In the genomic region with DNA sequence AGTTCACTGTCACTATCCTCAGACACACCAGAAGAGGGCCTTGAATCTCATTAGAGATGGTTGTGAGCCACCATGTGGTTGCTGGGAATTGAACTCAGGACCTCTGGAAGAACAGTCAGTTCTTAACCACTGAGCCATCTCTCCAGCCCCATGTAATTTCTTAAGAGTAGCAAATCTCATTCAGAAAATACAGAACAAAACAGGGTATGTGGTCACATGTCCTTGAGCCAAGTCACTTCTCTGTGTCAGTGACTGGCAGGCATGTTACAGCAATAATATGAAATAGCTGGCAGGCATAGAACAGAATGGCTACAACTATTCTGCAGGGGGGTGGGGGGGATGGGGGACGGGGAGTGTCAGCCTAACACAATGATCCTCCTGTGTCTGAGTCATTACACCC, we compare ENCODE assay signal across 8 mouse cellular contexts. TPM values are rescaled to one million over a fixed set of nuclear protein-coding genes. Genes with fewer than 3 reads are reported as not detected.
DNase-seq lines count a peak whose midpoint lies in the region; ATAC-seq lines count a peak whose summit lies in the region.

No protein-coding gene starts in this region.

- ATAC-seq in kidney, embryonic 15.5 days (replicated peaks; ENCODE audit: low FRiP score): no peak
- ATAC-seq in embryonic facial prominence, embryonic 15.5 days (ENCODE audit: insufficient number of reproducible peaks, low FRiP score, low TSS enrichment, low read depth): no peak
- ATAC-seq in hindbrain, embryonic 15.5 days (ENCODE audit: low FRiP score, low read depth): no peak
- ATAC-seq in midbrain, embryonic 15.5 days (replicated peaks): no peak
- ATAC-seq in monocyte, adult 5-6 weeks (replicated peaks; ENCODE audit: insufficient number of reproducible peaks, low FRiP score, low TSS enrichment, poor library complexity, severe bottlenecking): no peak

- intact Hi-C loops in left cerebral cortex, postnatal 25 days (cut with DNase I): no loop called here

- no peak for DNase-seq in kidney, postnatal 4 days
- DNase-seq in left cerebral cortex, postnatal 25 days (ENCODE audit: low spot score in 2 of 2): no peak
- no peak for DNase-seq in thymus, postnatal 4 days

- H3K4me3 ChIP-seq in kidney, embryonic 15.5 days (replicated peaks): peak overlapping the region; percentile 57; the same call in 1 of the 2 replicates
- peak overlapping the region; percentile 58 for H3K4me3 ChIP-seq in embryonic facial prominence, embryonic 15.5 days (replicated peaks)
- H3K4me3 ChIP-seq in hindbrain, embryonic 15.5 days: no peak overlapping the region
- H3K4me3 ChIP-seq in midbrain, embryonic 15.5 days: no peak overlapping the region

- H3K27me3 ChIP-seq in kidney, embryonic 15.5 days: no peaks in the 10 kb centered on the region
- no peaks in the 10 kb centered on the region for H3K27me3 ChIP-seq in embryonic facial prominence, embryonic 15.5 days
- no peaks in the 10 kb centered on the region for H3K27me3 ChIP-seq in hindbrain, embryonic 15.5 days
- H3K27me3 ChIP-seq in midbrain, embryonic 15.5 days (replicated peaks): no peaks in the 10 kb centered on the region

- 55% methylated on average over 1 of the region's 1 CpGs for WGBS in kidney, embryonic 15.5 days
- WGBS in embryonic facial prominence, embryonic 15.5 days: 37% methylated on average over 1 of the region's 1 CpGs
- 26% methylated on average over 1 of the region's 1 CpGs for WGBS in hindbrain, embryonic 15.5 days
- WGBS in midbrain, embryonic 15.5 days: 43% methylated on average over 1 of the region's 1 CpGs

- H3K27ac ChIP-seq in kidney, embryonic 15.5 days: no peak overlapping the region
- no peak overlapping the region for H3K27ac ChIP-seq in embryonic facial prominence, embryonic 15.5 days (replicated peaks)
- no peak overlapping the region for H3K27ac ChIP-seq in hindbrain, embryonic 15.5 days (replicated peaks)
- no peak overlapping the region for H3K27ac ChIP-seq in midbrain, embryonic 15.5 days

- H3K36me3 ChIP-seq in kidney, embryonic 15.5 days: no peaks in the 10 kb centered on the region
- no peaks in the 10 kb centered on the region for H3K36me3 ChIP-seq in embryonic facial prominence, embryonic 15.5 days
- no peaks in the 10 kb centered on the region for H3K36me3 ChIP-seq in hindbrain, embryonic 15.5 days
- no peaks in the 10 kb centered on the region for H3K36me3 ChIP-seq in midbrain, embryonic 15.5 days (replicated peaks)

- peak overlapping the region; percentile 92 for H3K4me2 ChIP-seq in kidney, embryonic 15.5 days
- H3K4me2 ChIP-seq in embryonic facial prominence, embryonic 15.5 days (replicated peaks): peak overlapping the region; percentile 71
- peak overlapping the region; percentile 60 for H3K4me2 ChIP-seq in hindbrain, embryonic 15.5 days
- H3K4me2 ChIP-seq in midbrain, embryonic 15.5 days: peak overlapping the region; percentile 74

- H3K4me1 ChIP-seq in kidney, embryonic 15.5 days: peaks cover 7% of the 10 kb centered on the region; the same call in 1 of the 2 replicates
- no peaks in the 10 kb centered on the region for H3K4me1 ChIP-seq in embryonic facial prominence, embryonic 15.5 days
- H3K4me1 ChIP-seq in hindbrain, embryonic 15.5 days (replicated peaks): peaks cover 5% of the 10 kb centered on the region
- peaks cover 7% of the 10 kb centered on the region for H3K4me1 ChIP-seq in midbrain, embryonic 15.5 days

- H3K9me3 ChIP-seq in kidney, embryonic 15.5 days (replicated peaks): no peaks in the 10 kb centered on the region
- 0 out of 2 replicates have a peak, but pooled peaks cover 3% of the 10 kb centered on the region for H3K9me3 ChIP-seq in embryonic facial prominence, embryonic 15.5 days (replicated peaks)
- H3K9me3 ChIP-seq in hindbrain, embryonic 15.5 days: no peaks in the 10 kb centered on the region
- no peaks in the 10 kb centered on the region for H3K9me3 ChIP-seq in midbrain, embryonic 15.5 days

- H3K9ac ChIP-seq in kidney, embryonic 15.5 days: no peak overlapping the region
- H3K9ac ChIP-seq in embryonic facial prominence, embryonic 15.5 days: no peak overlapping the region
- 0 out of 2 replicates have a peak overlapping the region, but pooled peaks have one; percentile 48 for H3K9ac ChIP-seq in hindbrain, embryonic 15.5 days
- no peak overlapping the region for H3K9ac ChIP-seq in midbrain, embryonic 15.5 days

RNA-seq across cellular contexts. Expression of gene Acot6, which starts 0.4 kb away (rescaled TPM):
- polyA plus RNA-seq in kidney, embryonic 15.5 days (2015; fragmentation: Nextera tagmentation; extraction: Ambion mirVana): 1.5 and 1.8 TPM in 2 replicates
- 2.1 and 2.4 TPM in 2 replicates for polyA plus RNA-seq in embryonic facial prominence, embryonic 15.5 days (2015; fragmentation: Nextera tagmentation; extraction: Ambion mirVana)
- polyA plus RNA-seq in hindbrain, embryonic 15.5 days (2015; fragmentation: Nextera tagmentation; extraction: Ambion mirVana): 0.84 and 1.7 TPM in 2 replicates
- polyA plus RNA-seq in midbrain, embryonic 15.5 days (2015; fragmentation: Nextera tagmentation; extraction: Ambion mirVana): 1.1 and 1.3 TPM in 2 replicates
- total RNA-seq in left cerebral cortex, postnatal 25 days (2021): 1 to 10 TPM; 3.7 to 3.9 TPM
- 0.10 TPM in 1 of 3 replicates, not detected in the others for total RNA-seq in monocyte, adult 5-6 weeks (2017)

RNA-seq across cellular contexts. Expression of gene Dnal1, which starts 14.1 kb away (rescaled TPM):
- polyA plus RNA-seq in kidney, embryonic 15.5 days (2015; fragmentation: Nextera tagmentation; extraction: Ambion mirVana): 5.3 and 6.5 TPM in 2 replicates
- 6.0 and 6.3 TPM in 2 replicates for polyA plus RNA-seq in embryonic facial prominence, embryonic 15.5 days (2015; fragmentation: Nextera tagmentation; extraction: Ambion mirVana)
- polyA plus RNA-seq in hindbrain, embryonic 15.5 days (2015; fragmentation: Nextera tagmentation; extraction: Ambion mirVana): 7.2 and 7.8 TPM in 2 replicates
- 8.2 and 10.8 TPM in 2 replicates for polyA plus RNA-seq in midbrain, embryonic 15.5 days (2015; fragmentation: Nextera tagmentation; extraction: Ambion mirVana)
- total RNA-seq in left cerebral cortex, postnatal 25 days (2021): 100 to 1,000 TPM; 104 to 108 TPM
- 0.19 to 0.32 TPM in 2 of 3 replicates, not detected in the other for total RNA-seq in monocyte, adult 5-6 weeks (2017)

RNA-seq across cellular contexts. Expression of gene Acot5, which starts 30.9 kb away (rescaled TPM):
- polyA plus RNA-seq in kidney, embryonic 15.5 days (2015; fragmentation: Nextera tagmentation; extraction: Ambion mirVana): not detected in 2 replicates
- 0.16 TPM in 2 replicates for polyA plus RNA-seq in embryonic facial prominence, embryonic 15.5 days (2015; fragmentation: Nextera tagmentation; extraction: Ambion mirVana)
- polyA plus RNA-seq in hindbrain, embryonic 15.5 days (2015; fragmentation: Nextera tagmentation; extraction: Ambion mirVana): 0.44 and 0.46 TPM in 2 replicates
- polyA plus RNA-seq in midbrain, embryonic 15.5 days (2015; fragmentation: Nextera tagmentation; extraction: Ambion mirVana): 0.13 and 0.15 TPM in 2 replicates
- 1 to 10 TPM; 5.1 to 7.0 TPM for total RNA-seq in left cerebral cortex, postnatal 25 days (2021)
- not detected in 3 replicates for total RNA-seq in monocyte, adult 5-6 weeks (2017)

RNA-seq across cellular contexts. Expression of gene Acot3, which starts 48.1 kb away (rescaled TPM):
- polyA plus RNA-seq in kidney, embryonic 15.5 days (2015; fragmentation: Nextera tagmentation; extraction: Ambion mirVana): 1.8 and 2.4 TPM in 2 replicates
- polyA plus RNA-seq in embryonic facial prominence, embryonic 15.5 days (2015; fragmentation: Nextera tagmentation; extraction: Ambion mirVana): not detected in 2 replicates
- 1.3 and 1.4 TPM in 2 replicates for polyA plus RNA-seq in hindbrain, embryonic 15.5 days (2015; fragmentation: Nextera tagmentation; extraction: Ambion mirVana)
- polyA plus RNA-seq in midbrain, embryonic 15.5 days (2015; fragmentation: Nextera tagmentation; extraction: Ambion mirVana): 0.96 and 2.4 TPM in 2 replicates
- 1 to 10 TPM; 1.5 to 3.0 TPM for total RNA-seq in left cerebral cortex, postnatal 25 days (2021)
- total RNA-seq in monocyte, adult 5-6 weeks (2017): not detected in 3 replicates

RNA-seq across cellular contexts. Expression of gene Pnma1, which starts 48.2 kb away (rescaled TPM):
- polyA plus RNA-seq in kidney, embryonic 15.5 days (2015; fragmentation: Nextera tagmentation; extraction: Ambion mirVana): 1.00 and 1.0 TPM in 2 replicates
- 1.8 and 3.0 TPM in 2 replicates for polyA plus RNA-seq in embryonic facial prominence, embryonic 15.5 days (2015; fragmentation: Nextera tagmentation; extraction: Ambion mirVana)
- polyA plus RNA-seq in hindbrain, embryonic 15.5 days (2015; fragmentation: Nextera tagmentation; extraction: Ambion mirVana): 4.0 and 4.5 TPM in 2 replicates
- 6.5 and 7.7 TPM in 2 replicates for polyA plus RNA-seq in midbrain, embryonic 15.5 days (2015; fragmentation: Nextera tagmentation; extraction: Ambion mirVana)
- total RNA-seq in left cerebral cortex, postnatal 25 days (2021): 1 to 10 TPM; 4.9 to 5.2 TPM
- total RNA-seq in monocyte, adult 5-6 weeks (2017): 0.78 to 3.5 TPM in 2 of 3 replicates, not detected in the other

Comparison
In these comparisons a context has a peak if more than half of its experiments do, and no peak if none do; other contexts are left out.
1. H3K4me3 ChIP-seq: peak in kidney, embryonic 15.5 days (single experiment) and embryonic facial prominence, embryonic 15.5 days (single experiment); none in hindbrain, embryonic 15.5 days (single experiment) and midbrain, embryonic 15.5 days (single experiment).
2. Peak in every context shown above with its lines, with median percentiles within 50 percentile points of each other: H3K4me2 ChIP-seq.